Mouse (Mus musculus) left cerebral cortex, adult 18-20 months (tissue): ENCODE data around the gene Atp1b4. TPM values are rescaled to one million over a fixed set of nuclear protein-coding genes. Genes with fewer than 3 reads are reported as not detected.
"Not testable (repeated sequence)": the region's sequence is repeated elsewhere in the genome, so short reads cannot be mapped to it uniquely, and the experiment has no call there.

Source experiments
- DNase-seq, 2 experiments: peaks; one replicate each; pipeline ENCODE4 v3.0.0; 2021 to 2022; ENCODE audit warnings: low spot score in 2 of 2, mixed read lengths in 1 of 2
- long read RNA-seq, 2 experiments: library from polyadenylated mRNA; stranded (forward); transcript quantifications; one replicate each; pipeline ENCODE4 v2.0.0; 2021
- total RNA-seq, 2 experiments: library from RNA; stranded (reverse); gene quantifications; 2 replicates each; pipeline ENCODE4 v1.2.3; 2021

Gene Atp1b4
- total RNA-seq = not detected
- long read RNA-seq, experiment 1 = 0 reads
- long read RNA-seq, experiment 2 = 0 reads

DNA sequence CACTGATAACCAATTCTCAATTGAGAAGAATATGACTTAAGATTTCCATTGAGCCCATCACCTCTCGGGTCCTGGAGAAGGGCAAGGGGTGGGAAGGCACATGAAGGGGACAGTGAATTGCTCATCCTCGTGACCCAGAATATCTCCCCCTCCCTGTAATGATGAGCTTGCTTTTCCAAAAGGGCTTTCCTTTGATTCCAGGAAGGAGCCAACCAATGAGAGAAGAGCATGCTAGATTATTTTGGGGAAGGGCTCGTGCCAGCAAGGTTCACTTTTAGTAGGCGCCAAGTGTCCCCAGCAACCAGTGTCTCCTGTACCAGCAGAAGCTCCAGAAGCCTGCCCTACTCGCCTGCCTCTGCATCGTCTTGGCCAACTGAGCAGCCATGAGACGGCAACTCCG is at the start of gene Atp1b4:
Gene Atp1b4 (plus strand): TSS at position 301 of the 400 bp plus-strand sequence.
- DNase-seq = no peak

GRCm38 (mm10) chrX:38308597-38308996 is 7.4 kb upstream of the Atp1b4 start:
- no peak for DNase-seq

- no peak for DNase-seq
Observed at GRCm38 (mm10) chrX:38311054-38311453, 4.9 kb upstream of the Atp1b4 start.

- DNase-seq = no peak
Observed at GRCm38 (mm10) chrX:38312910-38313625, 2.9 kb upstream of the Atp1b4 start.

DNA sequence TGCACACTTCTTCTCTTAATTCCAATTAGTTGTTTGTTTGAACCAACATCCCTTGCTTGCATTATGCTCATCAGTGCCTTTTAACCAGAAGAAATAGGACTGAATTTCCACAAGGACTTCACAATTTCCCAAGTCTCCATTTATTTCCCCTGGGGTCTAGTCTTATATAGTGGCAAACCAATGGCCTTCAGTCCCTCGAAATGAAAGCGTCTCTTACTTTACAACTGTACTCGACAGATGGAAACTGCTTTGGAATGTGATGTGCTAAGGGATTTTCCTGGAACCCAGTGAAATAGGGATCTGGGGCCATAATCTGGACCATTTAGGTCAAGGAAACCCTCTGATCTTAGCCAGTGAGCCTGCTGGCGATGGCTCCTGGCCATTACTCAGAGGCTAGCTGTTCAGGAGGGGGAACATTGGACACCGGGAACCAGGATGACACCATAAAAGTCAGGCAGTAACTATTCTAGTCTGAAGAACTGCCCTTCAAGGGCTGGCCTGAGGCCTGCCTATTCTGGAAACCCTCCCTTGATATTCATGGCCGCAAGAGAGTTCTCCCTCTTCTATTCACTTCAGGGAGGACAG is 2.3 kb upstream of the Atp1b4 start:
- DNase-seq = no peak

GRCm38 (mm10) chrX:38330695-38331406 is 14.9 kb downstream of the Atp1b4 start:
- no peak for DNase-seq

DNA sequence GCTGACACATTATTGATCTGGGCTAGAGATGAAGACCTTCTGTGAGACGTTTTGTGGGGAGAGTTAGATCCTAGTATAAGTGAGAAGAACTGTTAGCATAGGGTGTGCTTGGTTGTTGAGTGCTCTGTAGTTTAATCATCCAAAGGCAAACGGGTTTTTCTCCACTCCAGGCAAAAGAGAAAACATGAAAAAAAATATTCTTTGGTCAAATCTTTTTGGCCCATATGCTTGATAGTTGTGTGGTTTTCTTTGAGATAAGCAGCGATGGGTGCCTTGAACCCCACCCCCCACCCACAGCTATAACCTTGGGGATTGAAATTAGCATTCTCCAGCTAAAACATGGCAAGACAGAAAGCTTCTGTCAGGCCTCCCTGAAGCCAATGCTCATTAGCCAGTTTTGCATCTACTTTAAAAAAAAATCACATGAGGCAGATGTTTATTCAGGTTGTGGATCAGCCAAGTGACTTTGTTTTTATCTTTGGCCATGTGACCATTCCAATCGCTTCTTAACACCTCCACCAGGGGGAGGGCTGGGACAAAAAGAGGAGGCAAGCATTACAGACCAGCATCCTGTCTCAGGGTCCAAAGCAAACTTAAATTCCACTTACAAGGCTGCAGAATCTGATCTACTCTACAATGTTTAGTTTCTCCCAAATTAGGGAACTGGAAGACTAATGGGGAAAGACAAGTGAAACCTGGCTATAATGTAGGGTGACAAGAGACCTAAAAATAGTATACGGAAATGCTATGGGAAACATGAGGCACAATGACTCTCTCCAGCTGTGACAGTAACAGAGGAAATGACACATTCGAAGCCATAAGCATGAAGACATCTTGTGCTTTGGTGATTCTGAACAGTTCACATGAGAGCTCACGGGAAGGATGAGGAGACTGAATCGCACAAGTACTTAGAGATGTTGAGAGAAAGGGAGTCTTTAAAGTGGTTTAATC is 18.6 kb downstream of the Atp1b4 start:
- DNase-seq = no peak

DNA sequence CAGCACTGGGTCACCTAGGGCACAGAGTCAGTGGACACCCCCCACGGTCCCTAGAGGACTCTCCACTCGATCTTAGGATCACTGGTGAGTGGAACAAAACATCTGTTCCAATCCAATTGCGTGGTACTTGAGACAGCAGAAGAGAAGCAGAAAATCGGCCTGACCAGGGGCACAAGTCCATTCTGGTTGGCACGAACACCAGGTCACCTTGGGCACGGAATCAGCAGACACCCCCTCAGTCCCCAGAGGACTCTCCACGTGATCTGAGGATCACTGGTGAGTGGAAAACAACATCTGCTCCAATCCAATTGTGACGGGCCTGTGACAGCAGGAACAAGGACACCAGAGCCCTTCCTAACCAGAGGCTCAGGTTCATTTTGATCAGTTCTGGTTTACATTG is 46.0 kb downstream of the Atp1b4 start:
- DNase-seq = no peak

- not testable (repeated sequence) for DNase-seq
Observed at GRCm38 (mm10) chrX:38364621-38365020, 48.6 kb downstream of the Atp1b4 start.

DNA sequence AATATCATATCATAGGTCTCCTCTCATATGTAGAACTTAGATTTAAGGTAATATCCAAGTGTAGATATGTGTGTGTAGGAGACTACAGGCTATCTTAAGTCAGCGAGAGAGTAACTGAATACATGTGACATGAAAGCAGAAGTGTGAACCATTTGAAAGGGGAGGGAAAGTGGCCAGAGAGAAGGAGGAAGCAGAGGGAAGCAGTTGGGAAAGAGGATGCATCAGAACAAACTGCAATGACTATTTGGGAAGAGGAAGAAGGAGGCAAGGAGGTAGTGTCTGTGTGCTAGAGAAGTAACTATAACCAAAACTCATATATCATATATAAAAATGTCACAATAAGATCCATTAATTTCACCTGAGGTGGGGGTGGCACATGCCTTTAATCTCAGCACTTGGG is 57.2 kb downstream of the Atp1b4 start:
- DNase-seq = not testable (repeated sequence)

Other genes with a start within 250 kb of the Atp1b4 start
- not detected for gene Rhox10, start 249.7 kb upstream of the Atp1b4 start, total RNA-seq
- not detected for gene Rhox11, start 231.0 kb upstream of the Atp1b4 start, total RNA-seq
- not detected for gene Rhox12, start 205.3 kb upstream of the Atp1b4 start, total RNA-seq
- gene Rhox13, start 195.0 kb upstream of the Atp1b4 start, total RNA-seq = not detected
- gene Zbtb33, start 126.4 kb upstream of the Atp1b4 start, total RNA-seq = 10 to 100 TPM; 22.5 to 26.7 TPM
- gene Tmem255a, start 63.7 kb upstream of the Atp1b4 start, total RNA-seq = 10 to 100 TPM; 17.7 to 23.5 TPM
- gene Lamp2, start 140.3 kb downstream of the Atp1b4 start, total RNA-seq = 10 to 100 TPM; 75.1 to 75.2 TPM